Mouse (Mus musculus) intestine, embryonic 14.5 days (tissue): ENCODE measurements around the gene Dpy19l1. TPM values are rescaled to one million over a fixed set of nuclear protein-coding genes. Genes with fewer than 3 reads are reported as not detected.

Experiments
- ATAC-seq: fragments of 200-750 bp; cut with Nextera tagmentation; replicated peaks from 2 replicates; pipeline ENCODE4 v1.8.0; 2017; ENCODE audit warnings: low read depth, moderate number of reproducible peaks, moderate TSS enrichment, moderate library complexity; ENCODE audit not compliant: low FRiP score, low TSS enrichment
- DNase-seq: peaks from one replicate; pipeline ENCODE4 v3.0.0-alpha.2; 2018; ENCODE audit warnings: low spot score
- H3K27ac ChIP-seq: fragments of 300-500 bp; sonication (generic); 2 replicates; pipeline ENCODE4 v1.5.1; 2014; ENCODE audit warnings: low read depth, mild to moderate bottlenecking, control low read depth
- H3K27me3 ChIP-seq: fragments of 300-500 bp; sonication (generic); replicated peaks from 2 replicates; pipeline ENCODE4 v1.6.1; 2014; ENCODE audit warnings: low read length, control low read depth; ENCODE audit not compliant: control insufficient read depth, insufficient read depth
- H3K36me3 ChIP-seq: fragments of 300-500 bp; sonication (generic); 2 replicates; pipeline ENCODE4 v1.6.1; 2014; ENCODE audit warnings: low read length, control low read depth; ENCODE audit not compliant: control insufficient read depth, insufficient read depth
- H3K4me1 ChIP-seq: fragments of 300-500 bp; sonication (generic); replicated peaks from 2 replicates; pipeline ENCODE4 v1.6.1; 2014; ENCODE audit warnings: low read length, control low read depth, mixed read lengths; ENCODE audit not compliant: control insufficient read depth, insufficient read depth
- H3K4me2 ChIP-seq: fragments of 300-500 bp; sonication (generic); 2 replicates; pipeline ENCODE4 v1.6.1; 2014; ENCODE audit warnings: low read length
- H3K4me3 ChIP-seq: fragments of 300-500 bp; sonication (generic); 2 replicates; pipeline ENCODE4 v1.5.1; 2014; ENCODE audit warnings: low read depth, low read length, control low read depth, mixed read lengths
- H3K9ac ChIP-seq: fragments of 300-500 bp; sonication (generic); 2 replicates; pipeline ENCODE4 v1.6.1; 2014; ENCODE audit warnings: mild to moderate bottlenecking, low read length
- H3K9me3 ChIP-seq: fragments of 300-500 bp; sonication (generic); 2 replicates; pipeline ENCODE4 v1.6.1; 2016; ENCODE audit warnings: low read length, control low read depth; ENCODE audit not compliant: control insufficient read depth
- WGBS: fragments of 180-500 bp; shearing (Covaris S2); extraction: QIAGEN DNeasy Blood & Tissue Kit; methylation state at CpG from one replicate; pipeline ENCODE4 v1.1.7; 2014; 5-methylcytosine and 5-hydroxymethylcytosine counted together
- polyA plus RNA-seq: library from polyadenylated mRNA; unstranded; fragments of >200 nt; fragmentation: Nextera tagmentation; extraction: Ambion mirVana; gene quantifications from 2 replicates; pipeline ENCODE4 v1.2.1, GENCODE M21; 2014

The Dpy19l1 gene
- polyA plus RNA-seq, 1 experiment from 2014 or later, result 12.1 TPM

DNA sequence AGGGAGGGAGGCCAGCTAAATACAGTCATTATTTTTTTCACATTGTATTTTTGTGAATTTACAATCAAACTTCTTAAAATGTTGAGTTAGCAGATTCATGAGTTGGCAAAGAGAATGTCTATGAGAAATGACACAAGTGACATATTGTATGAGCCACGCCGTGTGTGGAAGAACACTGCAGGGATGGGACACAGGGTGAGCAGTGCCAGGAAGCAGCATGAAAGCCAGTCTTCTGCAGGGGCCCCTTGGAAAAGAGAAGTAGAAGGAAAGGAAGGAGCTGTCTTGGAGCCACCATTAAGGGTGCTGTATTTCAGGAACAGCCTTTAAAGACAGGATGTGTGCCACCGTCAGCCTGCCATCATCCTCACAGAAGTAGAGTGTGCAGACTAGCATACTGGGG lies 52.0 kb downstream of the Dpy19l1 start:
- no peak overlapping the region for H3K27ac ChIP-seq
- H3K27me3 ChIP-seq, result no peaks in the 10 kb centered on the region
- no peaks in the 10 kb centered on the region for H3K4me1 ChIP-seq
- DNase-seq (no peak), ATAC-seq (no peak)
- no peak overlapping the region for H3K4me3 ChIP-seq
- H3K4me2 ChIP-seq, result no peak overlapping the region
- H3K9me3 ChIP-seq, result no peaks in the 10 kb centered on the region
- peaks cover 4% of the 10 kb centered on the region; the same call in 1 of the 2 replicates for H3K36me3 ChIP-seq
- no peak overlapping the region for H3K9ac ChIP-seq
- 86% methylated on average over 3 of the region's 3 CpGs for WGBS

DNA sequence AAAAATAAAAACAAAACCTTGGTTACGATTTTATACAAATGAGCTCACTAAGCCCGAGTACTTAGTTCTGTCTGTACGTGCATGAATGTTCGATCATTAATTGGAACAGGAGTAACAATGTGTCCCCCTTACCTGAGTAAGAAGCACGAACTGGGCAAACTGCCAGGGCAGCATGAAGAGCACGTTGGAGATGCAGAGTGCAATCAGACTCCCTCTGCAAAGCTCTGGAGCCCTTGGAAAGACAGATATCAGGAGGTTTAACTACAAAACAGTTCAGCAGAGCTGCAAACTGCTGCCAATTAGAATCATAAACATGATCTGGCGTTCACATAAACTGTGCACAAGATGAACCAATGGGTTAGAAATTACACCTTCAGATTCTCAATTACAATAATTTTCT lies 52.4 kb downstream of the Dpy19l1 start:
- Histone ChIP-seq H3K4me3 (no peak overlapping the region), H3K9me3 (no peaks in the 10 kb centered on the region), H3K27ac (no peak overlapping the region), H3K4me2 (no peak overlapping the region), H3K27me3 (no peaks in the 10 kb centered on the region), H3K36me3 (peaks cover 4% of the 10 kb centered on the region; the same call in 1 of the 2 replicates), H3K9ac (no peak overlapping the region), H3K4me1 (no peaks in the 10 kb centered on the region)
- 73% methylated on average over 7 of the region's 7 CpGs for WGBS
- DNase-seq (no peak), ATAC-seq (no peak)

DNA sequence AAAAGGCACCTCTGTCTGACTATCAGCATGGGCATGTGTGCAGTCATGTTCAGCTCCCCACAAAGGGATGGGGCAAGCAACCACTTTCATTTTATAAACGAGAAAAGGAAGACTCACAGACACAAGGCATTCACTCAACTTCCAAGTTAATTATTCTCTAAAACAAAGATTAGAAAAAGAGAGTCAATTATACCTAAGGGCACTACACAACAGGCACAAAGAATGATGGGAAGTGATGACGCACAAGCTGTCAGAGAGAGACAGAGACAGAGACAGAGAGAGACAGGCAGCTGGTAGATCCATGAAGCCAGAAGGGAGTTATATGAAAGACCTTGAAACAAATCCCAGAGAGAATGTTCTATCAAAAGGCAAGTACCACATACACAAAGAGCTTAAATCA lies 68.0 kb downstream of the Dpy19l1 start:
- no peak overlapping the region for H3K27ac ChIP-seq
- H3K4me2 ChIP-seq, result no peak overlapping the region
- H3K9ac ChIP-seq, result no peak overlapping the region
- ATAC-seq (no peak), DNase-seq (no peak)
- no peaks in the 10 kb centered on the region for H3K27me3 ChIP-seq
- 73% methylated on average over 2 of the region's 2 CpGs for WGBS
- no peak overlapping the region for H3K4me3 ChIP-seq
- peaks cover 8% of the 10 kb centered on the region; the same call in 1 of the 2 replicates for H3K36me3 ChIP-seq
- H3K4me1 ChIP-seq, result no peaks in the 10 kb centered on the region
- no peaks in the 10 kb centered on the region for H3K9me3 ChIP-seq

DNA sequence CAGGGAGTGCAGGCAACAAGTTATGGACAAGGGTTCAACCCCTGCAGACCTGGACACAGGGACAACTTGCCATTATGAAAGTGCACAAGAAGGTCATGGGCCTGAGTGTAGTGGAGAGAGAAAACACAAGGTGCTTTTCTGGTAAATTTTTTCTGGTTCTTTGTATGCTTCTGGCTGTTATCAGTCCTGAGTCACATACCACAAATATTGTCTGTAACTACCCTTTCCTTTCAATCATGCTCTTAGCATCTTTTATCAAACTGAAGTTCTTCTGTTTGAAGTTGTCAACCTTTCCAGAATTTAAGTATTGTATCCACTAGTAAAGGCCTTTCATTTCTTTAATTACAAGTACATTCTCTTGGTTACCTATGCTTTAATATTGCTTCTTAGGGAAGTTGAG lies 73.2 kb downstream of the Dpy19l1 start:
- Histone ChIP-seq H3K4me2 (no peak overlapping the region), H3K27me3 (no peaks in the 10 kb centered on the region), H3K9ac (no peak overlapping the region), H3K4me1 (peaks cover 5% of the 10 kb centered on the region; the same call in 1 of the 2 replicates), H3K27ac (no peak overlapping the region), H3K4me3 (no peak overlapping the region), H3K9me3 (no peaks in the 10 kb centered on the region), H3K36me3 (peaks cover 13% of the 10 kb centered on the region; the same call in 1 of the 2 replicates)
- DNase-seq (no peak), ATAC-seq (no peak)

DNA sequence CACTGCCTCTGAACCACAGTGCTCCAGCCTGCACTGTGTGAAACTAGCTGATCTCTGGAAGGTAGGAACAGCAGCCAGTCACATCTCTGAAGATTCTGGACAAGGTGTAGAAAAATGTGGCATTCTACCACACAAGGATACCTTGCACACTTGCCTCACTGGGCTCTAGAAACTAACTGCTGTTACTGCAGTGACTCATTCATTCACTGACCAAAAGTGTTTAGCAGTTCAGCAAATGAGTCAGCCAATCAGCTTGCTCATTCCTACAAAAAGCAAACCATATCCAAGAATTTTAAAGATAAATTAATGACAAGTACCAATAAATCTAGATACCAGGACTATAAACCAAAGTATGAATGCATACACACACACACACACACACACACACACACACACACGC lies 77.3 kb downstream of the Dpy19l1 start:
- 77% methylated on average over 1 of the region's 1 CpGs for WGBS
- Histone ChIP-seq H3K9me3 (no peaks in the 10 kb centered on the region), H3K27me3 (no peaks in the 10 kb centered on the region), H3K9ac (no peak overlapping the region), H3K36me3 (peaks cover 17% of the 10 kb centered on the region; the same call in 1 of the 2 replicates), H3K4me3 (no peak overlapping the region), H3K4me2 (no peak overlapping the region), H3K4me1 (peaks cover 5% of the 10 kb centered on the region; the same call in 1 of the 2 replicates), H3K27ac (no peak overlapping the region)
- no peak for DNase-seq
- no peak for ATAC-seq

DNA sequence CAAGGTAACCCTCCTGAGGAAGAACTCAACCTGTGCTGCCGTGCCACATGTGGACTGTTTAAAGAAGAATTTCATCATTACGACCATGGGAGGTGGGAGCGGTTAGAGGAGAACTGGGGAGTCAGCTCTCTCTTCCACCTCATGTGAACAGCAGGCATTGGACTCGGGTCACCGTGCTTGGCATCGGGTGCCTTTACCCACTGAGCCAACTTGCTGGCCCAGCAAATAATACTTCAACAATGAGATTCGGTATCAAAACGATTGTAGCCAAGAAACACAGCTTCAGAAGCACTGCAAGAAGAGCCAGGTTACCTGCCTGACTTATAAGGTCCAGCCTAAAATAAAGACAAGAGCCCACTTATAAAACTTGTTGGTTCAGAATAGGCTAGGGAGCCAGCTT lies 79.7 kb downstream of the Dpy19l1 start:
- Histone ChIP-seq H3K36me3 (peaks cover 25% of the 10 kb centered on the region), H3K4me3 (no peak overlapping the region), H3K27ac (no peak overlapping the region), H3K27me3 (no peaks in the 10 kb centered on the region), H3K4me1 (peaks cover 5% of the 10 kb centered on the region; the same call in 1 of the 2 replicates), H3K9ac (no peak overlapping the region), H3K9me3 (no peaks in the 10 kb centered on the region), H3K4me2 (no peak overlapping the region)
- no peak for DNase-seq
- WGBS, result 92% methylated on average over 8 of the region's 8 CpGs
- ATAC-seq, result no peak

DNA sequence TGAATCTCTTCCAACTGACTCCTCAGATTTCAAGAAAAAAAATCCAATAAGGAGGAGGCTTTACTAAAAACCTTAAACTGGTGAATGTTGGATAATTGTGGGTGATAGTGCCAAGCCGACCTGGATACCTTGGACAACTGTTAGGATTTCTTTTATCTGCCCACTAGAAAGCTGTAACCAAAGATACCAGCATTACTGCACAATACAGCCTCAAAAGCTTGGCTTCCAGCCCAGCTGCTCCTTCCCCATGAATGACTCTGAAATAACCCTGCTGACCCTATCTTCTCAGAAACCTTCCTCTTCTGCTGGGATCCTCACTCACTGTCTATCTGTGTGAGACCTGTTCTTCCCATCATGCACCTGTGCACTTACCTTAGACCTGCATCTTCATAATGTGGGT lies 81.1 kb downstream of the Dpy19l1 start:
- WGBS, result 93% methylated on average over 1 of the region's 1 CpGs
- peaks cover 25% of the 10 kb centered on the region for H3K36me3 ChIP-seq
- no peaks in the 10 kb centered on the region for H3K27me3 ChIP-seq
- no peaks in the 10 kb centered on the region for H3K9me3 ChIP-seq
- peaks cover 1% of the 10 kb centered on the region; the same call in 1 of the 2 replicates for H3K4me1 ChIP-seq
- H3K4me2 ChIP-seq, result no peak overlapping the region
- no peak overlapping the region for H3K27ac ChIP-seq
- DNase-seq, result no peak
- no peak for ATAC-seq
- H3K9ac ChIP-seq, result no peak overlapping the region
- H3K4me3 ChIP-seq, result no peak overlapping the region

DNA sequence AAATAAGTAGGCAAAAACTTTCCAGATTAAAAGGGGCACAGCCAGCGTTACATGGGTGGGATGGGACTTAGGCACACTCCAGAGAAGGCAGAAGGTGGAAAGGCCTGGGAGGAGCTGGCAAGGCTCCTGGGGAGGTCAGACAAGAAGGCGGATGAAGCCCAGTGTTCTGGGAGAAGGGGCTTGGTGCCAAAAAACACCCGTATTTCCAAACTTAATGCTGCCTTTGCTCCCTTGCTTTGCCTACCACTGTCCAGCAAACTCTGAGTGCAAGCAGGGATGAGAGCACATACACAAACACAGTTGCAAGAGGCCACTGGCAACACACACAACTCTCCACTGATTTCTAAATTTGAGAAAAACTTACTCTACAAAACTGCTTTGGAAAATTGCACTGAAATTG lies 81.7 kb downstream of the Dpy19l1 start:
- no peak overlapping the region for H3K4me3 ChIP-seq
- no peaks in the 10 kb centered on the region for H3K9me3 ChIP-seq
- no peak for DNase-seq
- H3K36me3 ChIP-seq, result peaks cover 25% of the 10 kb centered on the region
- no peak overlapping the region for H3K9ac ChIP-seq
- no peaks in the 10 kb centered on the region for H3K27me3 ChIP-seq
- 85% methylated on average over 3 of the region's 3 CpGs for WGBS
- H3K4me1 ChIP-seq, result no peaks in the 10 kb centered on the region
- H3K4me2 ChIP-seq, result no peak overlapping the region
- no peak for ATAC-seq
- H3K27ac ChIP-seq, result no peak overlapping the region

DNA sequence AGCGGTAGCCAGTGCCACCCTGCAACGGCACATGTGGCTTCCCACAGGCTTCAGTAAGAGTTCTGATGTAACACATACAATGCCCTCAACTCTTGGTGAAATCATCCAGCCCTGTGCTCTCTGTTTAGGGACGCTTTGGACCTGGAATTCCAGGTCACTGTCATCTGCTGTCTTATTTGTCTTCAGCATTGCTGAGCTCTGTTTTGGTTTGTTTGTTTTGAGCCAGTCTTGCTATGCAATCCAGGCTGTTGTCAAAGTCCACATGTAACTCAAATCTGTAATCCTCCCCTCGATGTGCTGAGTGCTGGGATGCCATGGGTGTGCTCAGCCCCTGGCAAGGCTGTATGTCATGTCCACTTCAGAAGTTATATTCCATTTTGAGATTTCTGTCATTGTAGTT lies 82.8 kb downstream of the Dpy19l1 start:
- ATAC-seq, result no peak
- Histone ChIP-seq H3K4me1 (no peaks in the 10 kb centered on the region), H3K9ac (no peak overlapping the region), H3K27me3 (no peaks in the 10 kb centered on the region), H3K27ac (no peak overlapping the region), H3K36me3 (peaks cover 25% of the 10 kb centered on the region), H3K4me2 (no peak overlapping the region), H3K4me3 (no peak overlapping the region), H3K9me3 (no peaks in the 10 kb centered on the region)
- DNase-seq, result no peak
- 89% methylated on average over 4 of the region's 4 CpGs for WGBS
